Mouse (Mus musculus) splenic B cell, adult 2 months (primary cell): ENCODE measurements at regions not wholly inside any gene's neighbourhood (a gene's known extent, or its start where the extent isn't known, plus 50 kb on each side); places are given as distances from the start of the nearest gene placed in this dataset.
"Not testable (repeated sequence)": the region's sequence is repeated elsewhere in the genome, so short reads cannot be mapped to it uniquely, and the experiment has no call there.

Experiments
- DNase-seq: peaks from one replicate; pipeline ENCODE4 v3.0.0-alpha.2; 2011; ENCODE audit warnings: low read depth, low spot score
- H3K27me3 ChIP-seq: 2 replicates; pipeline ENCODE4 v1.6.1; 2012; ENCODE audit warnings: mild to moderate bottlenecking, low read length, moderate library complexity, mixed read lengths; ENCODE audit not compliant: control insufficient read depth, poor library complexity, insufficient read depth, severe bottlenecking
- H3K36me3 ChIP-seq: 2 replicates; pipeline ENCODE4 v1.6.1; 2012; ENCODE audit warnings: mild to moderate bottlenecking, low read length, moderate library complexity, mixed read lengths; ENCODE audit not compliant: control insufficient read depth, poor library complexity, insufficient read depth, severe bottlenecking

DNA sequence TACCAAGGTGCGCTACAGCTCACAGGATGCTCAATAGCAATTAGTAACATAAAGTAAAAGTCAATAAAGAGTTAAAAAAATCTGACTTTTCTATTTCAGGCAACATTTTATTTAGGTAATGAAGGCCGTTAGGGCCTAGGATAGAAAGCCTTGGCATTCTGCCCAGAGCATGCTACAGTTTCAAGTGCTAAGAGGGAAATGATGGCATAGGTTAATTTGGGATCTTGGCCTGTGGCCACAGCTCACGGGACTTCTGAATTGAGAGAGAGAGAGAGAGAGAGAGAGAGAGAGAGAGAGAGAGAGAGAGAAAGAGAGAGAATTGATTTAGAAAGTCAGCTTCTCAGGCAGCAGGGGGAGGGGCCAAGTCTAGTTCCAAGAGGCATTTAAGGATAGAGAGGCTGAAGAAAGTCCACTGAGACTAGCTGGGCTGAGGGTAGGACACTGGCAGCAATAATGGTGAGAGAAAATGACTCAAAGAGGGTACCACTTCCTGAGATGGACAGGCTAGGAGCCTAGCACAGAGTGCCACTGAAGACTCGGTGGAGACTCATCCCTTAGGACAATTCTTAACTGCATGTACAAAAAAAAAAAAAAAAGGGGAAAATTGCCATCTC lies 52.6 kb upstream of the Klf14 start:
- Histone ChIP-seq H3K36me3 (no peaks in the 10 kb centered on the region), H3K27me3 (no peaks in the 10 kb centered on the region)
- no peak for DNase-seq

DNA sequence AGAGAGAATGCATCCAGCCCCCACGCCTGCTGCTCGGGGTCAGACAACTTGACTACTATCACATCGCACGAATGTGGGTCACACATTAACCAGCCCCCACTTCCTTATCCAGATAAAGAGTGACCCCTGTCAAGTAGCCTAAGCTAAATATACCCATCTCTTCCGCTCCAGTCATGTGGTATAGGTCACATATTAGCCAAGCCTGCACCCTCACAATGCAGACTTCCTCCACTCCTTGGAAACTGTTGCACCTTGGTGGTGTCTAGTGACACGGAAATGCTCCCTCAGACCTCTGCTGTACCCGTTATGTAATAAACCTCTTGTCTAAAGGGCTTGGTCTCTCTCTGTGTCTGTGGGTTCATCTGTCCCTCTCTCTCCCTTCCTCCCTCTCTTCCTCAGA lies 57.7 kb upstream of the Klf14 start:
- Histone ChIP-seq H3K36me3 (no peaks in the 10 kb centered on the region), H3K27me3 (no peaks in the 10 kb centered on the region)
- no peak for DNase-seq

DNA sequence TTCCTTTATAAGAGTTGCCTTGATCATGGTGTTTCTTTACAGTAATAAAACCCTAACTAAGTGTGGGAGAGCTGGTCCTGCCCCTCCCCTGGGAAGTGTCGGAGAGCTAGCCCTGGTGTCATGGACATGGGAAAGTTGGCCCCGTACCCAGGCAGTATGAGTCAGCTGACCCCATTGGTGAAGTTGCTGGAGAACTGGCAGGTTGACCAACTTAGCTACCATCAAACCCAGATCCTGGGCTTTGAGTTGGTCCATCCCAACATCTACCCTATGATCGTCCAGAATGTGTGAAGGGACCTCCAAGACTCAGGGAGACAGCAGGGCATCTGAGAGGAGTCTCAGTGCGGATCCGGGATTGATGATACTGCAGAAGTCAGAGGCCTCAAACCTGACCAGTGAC lies 62.9 kb upstream of the Klf14 start:
- Histone ChIP-seq H3K36me3 (no peaks in the 10 kb centered on the region), H3K27me3 (no peaks in the 10 kb centered on the region)
- DNase-seq, result no peak

DNA sequence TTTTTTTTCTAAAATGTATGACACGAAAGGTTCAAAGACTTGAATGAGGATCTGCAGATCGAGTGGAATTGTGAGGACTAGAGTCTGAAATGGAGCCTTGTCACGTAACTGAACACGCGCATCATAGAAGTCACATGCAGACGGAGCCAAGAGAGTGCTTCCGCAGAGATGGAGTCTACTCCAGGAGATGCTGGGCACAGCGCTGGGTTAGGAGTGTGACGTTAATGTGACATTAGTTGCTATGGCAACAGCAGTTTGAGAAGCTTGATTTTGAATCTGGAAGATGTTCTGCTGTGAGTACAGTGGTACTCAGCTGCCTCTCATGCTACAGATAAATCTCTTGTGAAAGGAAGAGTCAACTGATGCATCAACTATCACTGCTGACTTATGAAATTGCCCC lies 70.9 kb upstream of the Klf14 start:
- Histone ChIP-seq H3K27me3 (no peaks in the 10 kb centered on the region), H3K36me3 (no peaks in the 10 kb centered on the region)
- DNase-seq, result no peak

DNA sequence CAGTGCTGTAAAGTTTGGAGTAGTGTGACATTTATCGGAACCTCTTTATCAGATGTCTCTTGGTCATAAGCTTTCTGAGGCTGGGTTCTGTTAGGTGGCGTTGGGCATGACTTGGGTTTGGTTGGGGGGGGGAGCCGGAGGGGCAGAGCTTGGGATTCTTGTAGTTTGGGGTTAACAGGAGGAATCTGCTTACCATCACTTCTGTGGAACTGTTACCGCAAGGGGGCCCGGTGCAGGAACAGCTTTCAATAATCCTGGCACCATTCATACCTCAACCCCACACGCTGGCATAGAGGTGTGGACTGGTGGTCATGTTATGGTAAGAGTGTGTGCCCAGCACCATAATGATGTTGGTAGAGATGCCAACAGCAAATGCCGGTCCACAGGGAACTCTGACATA lies 72.1 kb upstream of the Klf14 start:
- Histone ChIP-seq H3K27me3 (no peaks in the 10 kb centered on the region), H3K36me3 (no peaks in the 10 kb centered on the region)
- no peak for DNase-seq

DNA sequence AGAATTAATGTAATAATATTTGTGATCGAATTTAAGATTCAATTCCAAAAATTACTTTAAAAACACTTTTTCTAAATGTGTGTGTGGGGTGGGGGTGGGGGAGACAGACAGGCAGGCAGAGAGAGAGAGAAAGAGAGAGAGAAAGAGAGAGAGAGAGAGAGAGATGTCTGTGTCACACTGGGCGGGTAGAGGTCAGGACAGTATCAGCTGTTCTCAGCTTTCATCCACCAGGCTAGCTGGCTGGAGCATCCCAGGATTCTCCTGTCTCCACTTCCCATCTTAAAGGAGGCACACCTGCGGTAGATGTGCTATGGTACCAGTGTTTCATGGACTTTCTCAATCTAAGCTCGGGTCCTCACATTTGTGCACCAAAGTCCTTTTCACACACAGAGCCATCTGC lies 73.3 kb upstream of the Klf14 start:
- DNase-seq, result no peak
- Histone ChIP-seq H3K27me3 (no peaks in the 10 kb centered on the region), H3K36me3 (no peaks in the 10 kb centered on the region)

DNA sequence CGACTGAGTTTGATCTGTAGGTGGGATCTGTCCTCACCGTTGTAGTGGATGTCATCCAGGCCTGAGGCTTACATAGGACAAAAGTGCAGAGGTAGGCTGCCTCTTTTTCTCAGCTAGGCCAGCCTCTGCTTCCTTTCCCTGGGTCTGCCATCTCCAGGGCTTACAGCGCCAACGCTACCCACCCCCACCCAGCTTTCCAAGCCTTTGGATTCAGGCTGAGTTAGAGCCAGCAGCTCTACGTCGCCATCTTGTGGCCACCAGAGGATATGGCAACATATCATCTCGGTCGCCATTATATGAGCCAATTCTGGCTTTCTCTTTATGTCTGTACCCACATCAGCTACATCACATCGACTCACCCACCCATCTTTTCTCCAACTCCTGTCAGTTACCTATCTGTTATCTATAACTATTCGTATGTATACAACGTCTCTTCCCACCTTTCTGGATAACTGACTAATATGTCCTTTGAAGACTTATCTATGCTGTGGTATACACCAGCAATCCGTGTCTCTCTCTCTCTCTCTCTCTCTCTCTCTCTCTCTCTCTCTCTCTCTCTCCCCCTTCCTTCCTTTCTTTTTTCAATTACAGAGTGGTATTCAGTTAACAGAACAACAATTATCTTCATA lies 74.2 kb upstream of the Klf14 start:
- no peaks in the 10 kb centered on the region for H3K27me3 ChIP-seq
- peak; percentile 65 for DNase-seq
- no peaks in the 10 kb centered on the region for H3K36me3 ChIP-seq

DNA sequence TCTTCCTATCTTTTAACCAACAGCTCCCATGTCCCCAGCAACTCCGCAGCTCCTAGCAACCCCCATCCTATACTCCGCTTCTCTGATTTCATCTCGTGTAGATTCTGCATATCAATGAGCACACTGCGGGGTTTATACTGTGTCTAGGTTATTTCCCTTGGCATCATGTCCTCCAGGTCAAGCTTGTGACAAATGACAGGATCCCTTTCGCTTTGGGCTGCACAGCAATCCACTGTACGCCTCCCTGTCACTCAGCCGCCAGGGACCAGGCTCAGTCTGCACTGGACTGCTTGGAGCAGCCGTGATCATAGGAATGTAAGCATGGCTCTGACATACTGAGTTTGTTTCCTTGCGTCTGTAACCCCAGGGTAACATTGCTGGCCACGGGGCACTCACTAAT lies 75.9 kb upstream of the Klf14 start:
- no peak for DNase-seq
- Histone ChIP-seq H3K27me3 (no peaks in the 10 kb centered on the region), H3K36me3 (no peaks in the 10 kb centered on the region)

DNA sequence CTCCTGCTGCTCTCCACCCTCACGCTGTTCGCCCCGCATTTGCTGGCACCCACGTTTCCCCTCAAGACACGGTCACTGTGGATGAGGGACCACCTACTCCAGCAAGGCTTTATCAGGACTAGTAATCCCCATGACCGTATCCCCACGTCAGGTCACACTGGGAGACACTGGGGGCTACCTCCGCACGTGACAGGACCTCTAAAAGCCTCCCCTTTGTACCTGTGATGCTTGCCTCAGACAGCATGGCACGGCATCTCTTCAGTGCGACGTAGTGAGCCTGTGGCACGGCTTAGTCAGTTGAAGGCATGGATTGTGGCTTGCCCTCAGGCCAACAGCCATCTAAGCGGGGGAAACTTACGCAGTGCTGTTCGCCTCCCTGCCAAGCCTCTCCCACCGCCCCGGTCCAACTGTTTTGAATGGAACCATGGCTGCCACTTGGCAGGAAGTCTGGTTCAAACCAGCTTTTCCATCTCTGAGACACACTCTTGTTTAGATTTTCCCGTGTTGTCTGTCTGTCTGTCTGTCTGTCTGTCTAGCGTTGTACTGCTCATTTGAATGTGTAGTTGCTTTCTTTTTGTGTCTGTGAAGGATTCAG lies 79.0 kb upstream of the Klf14 start:
- no peaks in the 10 kb centered on the region for H3K27me3 ChIP-seq
- no peak for DNase-seq
- H3K36me3 ChIP-seq, result no peaks in the 10 kb centered on the region

DNA sequence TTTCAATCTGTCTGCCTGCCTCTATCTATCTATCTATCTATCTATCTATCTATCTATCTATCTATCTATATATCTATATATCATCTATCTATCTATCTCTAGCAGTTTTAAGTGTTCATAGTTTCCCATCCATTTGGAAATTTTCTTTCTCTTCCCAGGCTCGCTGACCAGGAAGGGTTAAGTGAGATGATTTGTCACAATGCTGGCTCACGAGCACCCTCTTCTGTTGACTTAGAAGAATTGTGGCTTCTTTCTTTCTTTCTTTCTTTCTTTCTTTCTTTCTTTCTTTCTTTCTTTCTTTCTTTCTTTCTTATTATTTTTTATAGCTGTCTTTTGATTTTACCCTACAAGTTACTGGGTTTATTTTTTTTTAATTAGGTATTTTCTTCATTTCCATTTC lies 79.6 kb upstream of the Klf14 start:
- DNase-seq, result peak; percentile 49
- H3K36me3 ChIP-seq, H3K27me3 ChIP-seq: not testable (repeated sequence)

DNA sequence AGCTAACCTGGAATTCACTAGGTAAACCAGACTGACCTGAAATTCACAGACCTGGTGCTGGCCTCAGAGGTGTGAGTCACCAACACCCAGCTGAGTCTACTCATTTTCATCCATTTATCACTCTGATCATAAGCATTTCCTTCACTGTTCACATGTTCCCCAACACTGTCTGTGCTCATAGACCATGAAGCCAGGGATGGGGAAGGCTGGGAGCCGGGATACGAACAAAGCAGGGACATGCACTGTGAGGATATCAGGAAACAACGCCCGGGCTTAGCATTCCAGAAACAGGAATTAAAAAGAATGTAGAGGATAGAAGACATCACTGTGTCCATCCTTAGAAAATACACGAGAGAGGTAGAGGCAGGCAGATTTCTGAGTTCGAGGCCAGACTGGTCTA lies 80.6 kb upstream of the Klf14 start:
- no peak for DNase-seq
- H3K36me3 ChIP-seq, result no peaks in the 10 kb centered on the region
- no peaks in the 10 kb centered on the region for H3K27me3 ChIP-seq

DNA sequence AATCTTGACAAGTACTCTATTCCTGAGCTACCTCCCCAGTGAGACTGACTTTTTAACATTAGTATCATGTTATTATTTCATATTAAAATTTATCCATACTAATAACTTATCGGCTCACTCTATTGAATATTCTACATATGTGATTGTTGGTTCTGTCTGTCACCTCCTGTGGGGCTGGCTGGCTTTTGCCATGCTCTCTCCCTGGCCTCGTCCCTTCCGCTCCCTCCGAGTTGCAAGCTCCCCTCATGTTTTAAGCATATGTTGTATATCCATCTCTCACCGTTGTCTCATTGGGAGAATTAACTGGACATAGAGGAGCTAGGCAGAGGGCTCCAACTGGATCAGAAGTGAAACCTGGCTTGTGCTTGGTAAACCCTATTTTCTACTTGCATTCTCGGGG lies 81.9 kb upstream of the Klf14 start:
- no peak for DNase-seq
- no peaks in the 10 kb centered on the region for H3K36me3 ChIP-seq

DNA sequence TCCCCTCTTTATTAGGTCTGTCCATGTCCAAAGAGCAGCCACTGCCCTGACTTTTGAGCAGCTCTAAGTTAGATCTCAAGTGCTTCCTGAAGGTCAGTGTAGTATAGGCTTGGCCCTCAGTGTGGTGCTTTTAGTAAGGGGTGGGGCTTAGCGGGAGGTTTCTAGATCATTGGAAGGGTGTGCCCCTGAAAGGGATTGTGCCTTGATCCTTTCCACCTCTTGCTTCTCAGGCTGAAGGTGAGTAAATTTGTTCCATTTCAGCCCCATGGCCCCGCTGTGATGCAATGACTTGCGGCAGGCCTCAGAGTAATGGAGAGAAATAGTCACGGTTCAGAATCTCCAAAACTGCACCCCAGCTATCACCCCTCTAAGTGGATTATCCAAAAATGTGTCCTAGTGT lies 84.5 kb upstream of the Klf14 start:
- no peak for DNase-seq
- Histone ChIP-seq H3K27me3 (no peaks in the 10 kb centered on the region), H3K36me3 (no peaks in the 10 kb centered on the region)

More for the DNA sequence above, 81.9 kb upstream of the Klf14 start:
- H3K27me3 ChIP-seq, result no peaks in the 10 kb centered on the region

DNA sequence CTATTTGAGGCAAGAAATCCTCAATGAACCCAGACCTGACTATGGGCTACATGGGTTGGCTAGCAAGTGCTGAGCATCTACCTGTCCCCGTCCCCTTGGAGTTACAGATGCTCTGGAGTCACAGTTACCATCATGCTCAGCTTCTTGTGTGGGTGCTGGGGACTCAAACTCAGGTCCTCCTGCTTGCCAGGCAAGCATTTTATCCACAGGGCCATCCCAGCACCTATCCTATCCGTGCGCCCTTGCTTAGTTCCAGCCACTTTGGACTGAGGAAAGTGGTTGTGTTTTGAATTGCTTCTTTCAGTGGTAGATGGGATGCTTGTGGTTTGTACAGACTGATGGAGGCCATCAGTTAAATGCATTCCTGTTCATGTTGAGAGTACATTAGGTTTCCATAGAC lies 85.0 kb upstream of the Klf14 start:
- H3K27me3 ChIP-seq, result no peaks in the 10 kb centered on the region
- DNase-seq, result no peak

DNA sequence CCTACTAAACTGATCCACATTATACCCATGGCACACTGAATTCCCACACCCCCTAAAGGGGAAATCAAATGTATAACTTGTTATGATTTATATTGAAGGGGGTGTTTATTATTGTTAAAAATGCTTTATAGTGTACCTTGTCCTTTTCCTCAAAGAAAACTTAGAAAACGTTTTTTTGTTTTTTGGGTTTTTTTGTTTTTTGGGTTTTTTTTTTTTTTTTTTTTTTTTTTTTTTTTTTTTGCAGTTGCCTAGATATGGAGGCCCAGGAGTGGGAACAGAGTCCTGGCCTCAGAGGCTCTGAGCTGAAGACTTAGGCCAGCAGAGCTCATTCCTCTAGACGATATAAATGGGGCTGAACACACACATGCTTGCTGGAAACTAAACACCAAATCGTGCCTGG lies 87.3 kb upstream of the Klf14 start:
- Histone ChIP-seq H3K36me3 (no peaks in the 10 kb centered on the region), H3K27me3 (no peaks in the 10 kb centered on the region)
- no peak for DNase-seq

More for the DNA sequence above, 85.0 kb upstream of the Klf14 start:
- no peaks in the 10 kb centered on the region for H3K36me3 ChIP-seq
